Mouse (Mus musculus): ENCODE results near the gene Ccdc141. TPM values are rescaled to one million over a fixed set of nuclear protein-coding genes. Genes with fewer than 3 reads are reported as not detected.

The Ccdc141 gene
- polyA plus RNA-seq, 1 experiment from 2014 or later = 4.3 TPM

GRCm38 (mm10) chr2:76969637-76970036 is 200.8 kb downstream of the Ccdc141 start:
- Histone ChIP-seq H3K4me1 (ENCODE audit: control insufficient read depth, insufficient read depth, low read length) (no peaks in the 10 kb centered on the region), H3K4me2 (ENCODE audit: low read length) (no peak overlapping the region), H3K9ac (ENCODE audit: low read length) (no peak overlapping the region), H3K9me3 (replicated peaks; ENCODE audit: control insufficient read depth, low read length) (no peaks in the 10 kb centered on the region), H3K4me3 (ENCODE audit: low read depth, low read length) (no peak overlapping the region), H3K27ac (ENCODE audit: low read depth, low read length) (no peak overlapping the region), H3K27me3 (replicated peaks; ENCODE audit: control insufficient read depth, insufficient read depth, low read length) (no peaks in the 10 kb centered on the region), H3K36me3 (ENCODE audit: control insufficient read depth, insufficient read depth, low read length) (no peaks in the 10 kb centered on the region)
- 85% methylated on average over 21 of the region's 21 CpGs for WGBS
- ATAC-seq (no peak), DNase-seq (ENCODE audit: low spot score) (no peak)

- no peak overlapping the region for H3K4me3 ChIP-seq (ENCODE audit: low read depth, low read length)
- H3K9ac ChIP-seq (ENCODE audit: low read length) = no peak overlapping the region
- no peaks in the 10 kb centered on the region for H3K4me1 ChIP-seq (ENCODE audit: control insufficient read depth, insufficient read depth, low read length)
- ATAC-seq = peak; percentile 75; the same call in 1 of the 2 replicates
- DNase-seq (ENCODE audit: low spot score) = peak; percentile 82
- no peak overlapping the region for H3K27ac ChIP-seq (ENCODE audit: low read depth, low read length)
- no peaks in the 10 kb centered on the region for H3K27me3 ChIP-seq (replicated peaks; ENCODE audit: control insufficient read depth, insufficient read depth, low read length)
- 26% methylated on average over 8 of the region's 8 CpGs for WGBS
- no peak overlapping the region for H3K4me2 ChIP-seq (ENCODE audit: low read length)
- no peaks in the 10 kb centered on the region for H3K9me3 ChIP-seq (replicated peaks; ENCODE audit: control insufficient read depth, low read length)
- no peaks in the 10 kb centered on the region for H3K36me3 ChIP-seq (ENCODE audit: control insufficient read depth, insufficient read depth, low read length)
Observed at GRCm38 (mm10) chr2:76968919-76969318, 201.5 kb downstream of the Ccdc141 start.

GRCm38 (mm10) chr2:76966582-76966981 is 203.9 kb downstream of the Ccdc141 start:
- H3K4me2 ChIP-seq (ENCODE audit: low read length) = no peak overlapping the region
- H3K4me1 ChIP-seq (ENCODE audit: control insufficient read depth, insufficient read depth, low read length) = no peaks in the 10 kb centered on the region
- no peaks in the 10 kb centered on the region for H3K36me3 ChIP-seq (ENCODE audit: control insufficient read depth, insufficient read depth, low read length)
- ATAC-seq (no peak), DNase-seq (ENCODE audit: low spot score) (no peak)
- no peak overlapping the region for H3K9ac ChIP-seq (ENCODE audit: low read length)
- no peaks in the 10 kb centered on the region for H3K9me3 ChIP-seq (replicated peaks; ENCODE audit: control insufficient read depth, low read length)
- WGBS = 86% methylated on average over 6 of the region's 6 CpGs
- no peak overlapping the region for H3K4me3 ChIP-seq (ENCODE audit: low read depth, low read length)
- no peaks in the 10 kb centered on the region for H3K27me3 ChIP-seq (replicated peaks; ENCODE audit: control insufficient read depth, insufficient read depth, low read length)
- H3K27ac ChIP-seq (ENCODE audit: low read depth, low read length) = no peak overlapping the region

DNA sequence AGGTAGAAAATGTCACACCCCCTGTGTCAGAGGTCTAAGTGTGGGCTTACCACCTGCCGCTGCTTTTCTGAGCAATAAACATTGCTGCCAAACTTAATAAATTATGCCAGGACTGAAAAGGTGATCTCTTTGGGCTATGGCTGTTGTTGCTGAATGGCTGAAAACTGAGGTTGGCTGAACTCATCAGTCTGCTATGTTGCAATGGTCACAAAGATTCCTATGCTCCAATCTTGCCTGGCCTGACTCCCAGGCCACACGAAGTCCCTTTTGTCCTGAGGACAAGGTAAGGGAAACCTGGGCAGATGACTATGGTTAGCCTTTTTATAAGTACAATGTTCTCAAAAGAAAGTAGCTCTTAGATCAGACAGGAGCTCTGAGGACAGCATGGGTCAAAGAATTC is 204.4 kb downstream of the Ccdc141 start:
- H3K36me3 ChIP-seq (ENCODE audit: control insufficient read depth, insufficient read depth, low read length) = no peaks in the 10 kb centered on the region
- DNase-seq (ENCODE audit: low spot score) (no peak), ATAC-seq (no peak)
- WGBS = 87% methylated on average over 2 of the region's 2 CpGs
- no peaks in the 10 kb centered on the region for H3K9me3 ChIP-seq (replicated peaks; ENCODE audit: control insufficient read depth, low read length)
- no peak overlapping the region for H3K4me3 ChIP-seq (ENCODE audit: low read depth, low read length)
- H3K4me1 ChIP-seq (ENCODE audit: control insufficient read depth, insufficient read depth, low read length) = no peaks in the 10 kb centered on the region
- no peak overlapping the region for H3K27ac ChIP-seq (ENCODE audit: low read depth, low read length)
- no peak overlapping the region for H3K4me2 ChIP-seq (ENCODE audit: low read length)
- no peak overlapping the region for H3K9ac ChIP-seq (ENCODE audit: low read length)
- H3K27me3 ChIP-seq (replicated peaks; ENCODE audit: control insufficient read depth, insufficient read depth, low read length) = no peaks in the 10 kb centered on the region

- Histone ChIP-seq H3K4me3 (ENCODE audit: low read depth, low read length) (no peak overlapping the region), H3K9me3 (replicated peaks; ENCODE audit: control insufficient read depth, low read length) (no peaks in the 10 kb centered on the region), H3K4me2 (ENCODE audit: low read length) (no peak overlapping the region), H3K27me3 (replicated peaks; ENCODE audit: control insufficient read depth, insufficient read depth, low read length) (no peaks in the 10 kb centered on the region), H3K4me1 (ENCODE audit: control insufficient read depth, insufficient read depth, low read length) (no peaks in the 10 kb centered on the region), H3K27ac (ENCODE audit: low read depth, low read length) (no peak overlapping the region), H3K9ac (ENCODE audit: low read length) (no peak overlapping the region), H3K36me3 (ENCODE audit: control insufficient read depth, insufficient read depth, low read length) (no peaks in the 10 kb centered on the region)
- no peak for DNase-seq (ENCODE audit: low spot score)
- 94% methylated on average over 7 of the region's 7 CpGs for WGBS
- ATAC-seq = no peak
Observed at GRCm38 (mm10) chr2:76965542-76965941, 204.9 kb downstream of the Ccdc141 start.

GRCm38 (mm10) chr2:76962045-76962432 is 208.4 kb downstream of the Ccdc141 start:
- no peak overlapping the region for H3K9ac ChIP-seq (ENCODE audit: low read length)
- H3K4me3 ChIP-seq (ENCODE audit: low read depth, low read length) = no peak overlapping the region
- H3K9me3 ChIP-seq (replicated peaks; ENCODE audit: control insufficient read depth, low read length) = no peaks in the 10 kb centered on the region
- WGBS = 84% methylated on average over 6 of the region's 6 CpGs
- H3K4me2 ChIP-seq (ENCODE audit: low read length) = no peak overlapping the region
- ATAC-seq = no peak
- H3K4me1 ChIP-seq (ENCODE audit: control insufficient read depth, insufficient read depth, low read length) = no peaks in the 10 kb centered on the region
- H3K27me3 ChIP-seq (replicated peaks; ENCODE audit: control insufficient read depth, insufficient read depth, low read length) = no peaks in the 10 kb centered on the region
- H3K27ac ChIP-seq (ENCODE audit: low read depth, low read length) = no peak overlapping the region
- no peak for DNase-seq (ENCODE audit: low spot score)
- H3K36me3 ChIP-seq (ENCODE audit: control insufficient read depth, insufficient read depth, low read length) = no peaks in the 10 kb centered on the region

- H3K4me3 ChIP-seq (ENCODE audit: low read depth, low read length) = no peak overlapping the region
- H3K4me2 ChIP-seq (ENCODE audit: low read length) = no peak overlapping the region
- H3K9me3 ChIP-seq (replicated peaks; ENCODE audit: control insufficient read depth, low read length) = no peaks in the 10 kb centered on the region
- no peaks in the 10 kb centered on the region for H3K27me3 ChIP-seq (replicated peaks; ENCODE audit: control insufficient read depth, insufficient read depth, low read length)
- no peaks in the 10 kb centered on the region for H3K36me3 ChIP-seq (ENCODE audit: control insufficient read depth, insufficient read depth, low read length)
- H3K4me1 ChIP-seq (ENCODE audit: control insufficient read depth, insufficient read depth, low read length) = no peaks in the 10 kb centered on the region
- 86% methylated on average over 10 of the region's 10 CpGs for WGBS
- H3K27ac ChIP-seq (ENCODE audit: low read depth, low read length) = no peak overlapping the region
- no peak for ATAC-seq
- no peak for DNase-seq (ENCODE audit: low spot score)
- no peak overlapping the region for H3K9ac ChIP-seq (ENCODE audit: low read length)
Observed at GRCm38 (mm10) chr2:76961420-76962044, 208.9 kb downstream of the Ccdc141 start.

Small RNA genes lying within 50 kb of the gene (microRNA-seq; reads per million reads assigned to microRNA genes)
- not detected for gene Gm44360

Other genes with a start within 250 kb of the Ccdc141 start
- gene Ttn, start 188.1 kb downstream of the Ccdc141 start, polyA plus RNA-seq (2014; fragmentation: Nextera tagmentation; extraction: Ambion mirVana) = 0.09 and 0.23 TPM in 2 replicates
- gene Sestd1, start 110.0 kb upstream of the Ccdc141 start, polyA plus RNA-seq (2014; fragmentation: Nextera tagmentation; extraction: Ambion mirVana) = 32.3 and 43.1 TPM in 2 replicates